Mouse (Mus musculus) forelimb bud, embryonic 11.5 days (tissue): Measurements from ENCODE around the gene Ramac.

Experiments
- DNase-seq: peaks from one replicate; pipeline ENCODE4 v3.0.0-alpha.2; 2012; ENCODE audit warnings: low read depth, low spot score

The Ramac gene

GRCm38 (mm10) chr7:81777667-81778218 is 15.0 kb downstream of the Ramac start:
- peak; percentile 12 for DNase-seq

GRCm38 (mm10) chr7:81788536-81788935 is 25.8 kb downstream of the Ramac start:
- peak; percentile 16 for DNase-seq

- peak; percentile 91 for DNase-seq
Measured at GRCm38 (mm10) chr7:81789095-81789757, 26.5 kb downstream of the Ramac start, which contains the start of gene 3110040N11Rik. 3110040N11Rik (minus strand) TSS chr7:81789478.

GRCm38 (mm10) chr7:81806067-81806466 is 43.3 kb downstream of the Ramac start:
- no peak for DNase-seq
